Mouse (Mus musculus) lung, embryonic 15.5 days (tissue): ENCODE measurements at regions not wholly inside any gene's neighbourhood (a gene's known extent, or its start where the extent isn't known, plus 50 kb on each side); places are given as distances from the start of the nearest gene placed in this dataset.
A peak's percentile ranks its signal among the peaks of the same experiment; 100 is the strongest.

Experiments
- ATAC-seq: fragments of 200-750 bp; cut with Nextera tagmentation; 2 replicates; pipeline ENCODE4 v1.8.0; 2017; ENCODE audit warnings: moderate number of reproducible peaks, borderline replicate concordance; ENCODE audit not compliant: low FRiP score, low TSS enrichment; ENCODE audit errors: extremely low read depth
- H3K27ac ChIP-seq: fragments of 300-500 bp; sonication (generic); 2 replicates; pipeline ENCODE4 v1.5.1; 2015; ENCODE audit warnings: moderate library complexity, mild to moderate bottlenecking, inconsistent platforms
- H3K27me3 ChIP-seq: fragments of 300-500 bp; sonication (generic); 2 replicates; pipeline ENCODE4 v1.6.1; 2015; ENCODE audit warnings: inconsistent platforms
- H3K36me3 ChIP-seq: fragments of 300-500 bp; sonication (generic); 2 replicates; pipeline ENCODE4 v1.6.1; 2015; ENCODE audit warnings: inconsistent platforms
- H3K4me1 ChIP-seq: fragments of 300-500 bp; sonication (generic); 2 replicates; pipeline ENCODE4 v1.6.1; 2015; ENCODE audit warnings: inconsistent platforms
- H3K4me2 ChIP-seq: fragments of 300-500 bp; sonication (generic); 2 replicates; pipeline ENCODE4 v1.6.1; 2015; ENCODE audit warnings: inconsistent platforms, mild to moderate bottlenecking, moderate library complexity
- H3K4me3 ChIP-seq: fragments of 300-500 bp; sonication (generic); 2 replicates; pipeline ENCODE4 v1.5.1; 2015; ENCODE audit warnings: mild to moderate bottlenecking, inconsistent platforms
- H3K9ac ChIP-seq: fragments of 300-500 bp; sonication (generic); 2 replicates; pipeline ENCODE4 v1.6.1; 2015; ENCODE audit warnings: inconsistent platforms
- H3K9me3 ChIP-seq: fragments of 300-500 bp; sonication (generic); 2 replicates; pipeline ENCODE4 v1.6.1; 2016; ENCODE audit warnings: inconsistent platforms
- WGBS: fragments of 180-500 bp; shearing (Covaris S2); methylation state at CpG from one replicate; pipeline ENCODE4 v1.1.7; 2015; 5-methylcytosine and 5-hydroxymethylcytosine counted together

GRCm38 (mm10) chr3:52746917-52747316 is 270.1 kb downstream of the Cog6 start:
- H3K36me3 ChIP-seq = no peaks in the 10 kb centered on the region
- no peak overlapping the region for H3K4me2 ChIP-seq
- 53% methylated on average over 3 of the region's 3 CpGs for WGBS
- H3K4me1 ChIP-seq = peaks cover 7% of the 10 kb centered on the region; the same call in 1 of the 2 replicates
- no peak for ATAC-seq
- no peaks in the 10 kb centered on the region for H3K9me3 ChIP-seq
- no peaks in the 10 kb centered on the region for H3K27me3 ChIP-seq
- H3K9ac ChIP-seq = no peak overlapping the region
- no peak overlapping the region for H3K27ac ChIP-seq
- H3K4me3 ChIP-seq = no peak overlapping the region

GRCm38 (mm10) chr3:52744334-52744733 is 272.7 kb downstream of the Cog6 start:
- Histone ChIP-seq H3K4me3 (no peak overlapping the region), H3K27me3 (no peaks in the 10 kb centered on the region), H3K4me2 (no peak overlapping the region), H3K4me1 (peaks cover 7% of the 10 kb centered on the region; the same call in 1 of the 2 replicates), H3K36me3 (no peaks in the 10 kb centered on the region), H3K9ac (no peak overlapping the region), H3K9me3 (no peaks in the 10 kb centered on the region), H3K27ac (no peak overlapping the region)
- WGBS = 39% methylated on average over 8 of the region's 8 CpGs
- peak; percentile 57; the same call in 1 of the 2 replicates for ATAC-seq

GRCm38 (mm10) chr3:52740466-52741026 is 276.5 kb downstream of the Cog6 start:
- Histone ChIP-seq H3K4me2 (no peak overlapping the region), H3K27me3 (no peaks in the 10 kb centered on the region), H3K27ac (no peak overlapping the region), H3K9ac (no peak overlapping the region), H3K36me3 (no peaks in the 10 kb centered on the region), H3K9me3 (no peaks in the 10 kb centered on the region), H3K4me1 (peaks cover 7% of the 10 kb centered on the region; the same call in 1 of the 2 replicates), H3K4me3 (no peak overlapping the region)
- ATAC-seq = no peak
- 76% methylated on average over 9 of the region's 9 CpGs for WGBS

GRCm38 (mm10) chr3:52739526-52739925 is 277.5 kb downstream of the Cog6 start:
- H3K4me2 ChIP-seq = no peak overlapping the region
- H3K4me3 ChIP-seq = no peak overlapping the region
- no peaks in the 10 kb centered on the region for H3K27me3 ChIP-seq
- H3K9me3 ChIP-seq = no peaks in the 10 kb centered on the region
- H3K4me1 ChIP-seq = peaks cover 4% of the 10 kb centered on the region; the same call in 1 of the 2 replicates
- no peaks in the 10 kb centered on the region for H3K36me3 ChIP-seq
- H3K27ac ChIP-seq = no peak overlapping the region
- ATAC-seq = no peak
- H3K9ac ChIP-seq = no peak overlapping the region
- 48% methylated on average over 4 of the region's 4 CpGs for WGBS

GRCm38 (mm10) chr3:52738386-52738785 is 278.7 kb downstream of the Cog6 start:
- no peaks in the 10 kb centered on the region for H3K36me3 ChIP-seq
- H3K4me3 ChIP-seq = no peak overlapping the region
- no peaks in the 10 kb centered on the region for H3K27me3 ChIP-seq
- H3K9me3 ChIP-seq = no peaks in the 10 kb centered on the region
- no peak overlapping the region for H3K9ac ChIP-seq
- ATAC-seq = no peak
- no peak overlapping the region for H3K4me2 ChIP-seq
- 45% methylated on average over 5 of the region's 5 CpGs for WGBS
- no peak overlapping the region for H3K27ac ChIP-seq
- no peaks in the 10 kb centered on the region for H3K4me1 ChIP-seq

- Histone ChIP-seq H3K36me3 (no peaks in the 10 kb centered on the region), H3K27ac (no peak overlapping the region), H3K4me3 (no peak overlapping the region), H3K9me3 (no peaks in the 10 kb centered on the region), H3K4me1 (no peaks in the 10 kb centered on the region), H3K4me2 (no peak overlapping the region), H3K27me3 (no peaks in the 10 kb centered on the region), H3K9ac (no peak overlapping the region)
- 89% methylated on average over 7 of the region's 7 CpGs for WGBS
- ATAC-seq = no peak
Observed at GRCm38 (mm10) chr3:52735939-52736338, 281.1 kb downstream of the Cog6 start.

GRCm38 (mm10) chr3:52731941-52732340 is 285.1 kb downstream of the Cog6 start:
- no peak for ATAC-seq
- H3K9ac ChIP-seq = no peak overlapping the region
- no peak overlapping the region for H3K27ac ChIP-seq
- no peaks in the 10 kb centered on the region for H3K9me3 ChIP-seq
- no peaks in the 10 kb centered on the region for H3K27me3 ChIP-seq
- no peaks in the 10 kb centered on the region for H3K36me3 ChIP-seq
- no peak overlapping the region for H3K4me3 ChIP-seq
- H3K4me1 ChIP-seq = peaks cover 5% of the 10 kb centered on the region; the same call in 1 of the 2 replicates
- H3K4me2 ChIP-seq = no peak overlapping the region

- H3K27me3 ChIP-seq = no peaks in the 10 kb centered on the region
- H3K4me3 ChIP-seq = no peak overlapping the region
- H3K9ac ChIP-seq = no peak overlapping the region
- H3K4me1 ChIP-seq = peaks cover 5% of the 10 kb centered on the region; the same call in 1 of the 2 replicates
- H3K9me3 ChIP-seq = no peaks in the 10 kb centered on the region
- H3K36me3 ChIP-seq = no peaks in the 10 kb centered on the region
- 84% methylated on average over 3 of the region's 3 CpGs for WGBS
- no peak overlapping the region for H3K4me2 ChIP-seq
- no peak for ATAC-seq
- no peak overlapping the region for H3K27ac ChIP-seq
Observed at GRCm38 (mm10) chr3:52731491-52731890, 285.5 kb downstream of the Cog6 start.

GRCm38 (mm10) chr3:52729731-52730130 is 287.3 kb downstream of the Cog6 start:
- H3K9me3 ChIP-seq = no peaks in the 10 kb centered on the region
- no peak overlapping the region for H3K27ac ChIP-seq
- no peaks in the 10 kb centered on the region for H3K36me3 ChIP-seq
- H3K4me3 ChIP-seq = no peak overlapping the region
- ATAC-seq = no peak
- WGBS = 51% methylated on average over 3 of the region's 3 CpGs
- no peak overlapping the region for H3K9ac ChIP-seq
- no peak overlapping the region for H3K4me2 ChIP-seq
- peaks cover 5% of the 10 kb centered on the region; the same call in 1 of the 2 replicates for H3K4me1 ChIP-seq
- H3K27me3 ChIP-seq = no peaks in the 10 kb centered on the region

GRCm38 (mm10) chr3:52728860-52729259 is 288.2 kb downstream of the Cog6 start:
- Histone ChIP-seq H3K4me2 (no peak overlapping the region), H3K27ac (no peak overlapping the region), H3K27me3 (no peaks in the 10 kb centered on the region), H3K4me1 (peaks cover 5% of the 10 kb centered on the region; the same call in 1 of the 2 replicates), H3K4me3 (no peak overlapping the region), H3K9ac (no peak overlapping the region), H3K9me3 (no peaks in the 10 kb centered on the region), H3K36me3 (no peaks in the 10 kb centered on the region)
- 49% methylated on average over 6 of the region's 6 CpGs for WGBS
- ATAC-seq = no peak

GRCm38 (mm10) chr3:52728426-52728825 is 288.6 kb downstream of the Cog6 start:
- Histone ChIP-seq H3K4me2 (no peak overlapping the region), H3K9me3 (no peaks in the 10 kb centered on the region), H3K36me3 (no peaks in the 10 kb centered on the region), H3K27ac (no peak overlapping the region), H3K9ac (no peak overlapping the region), H3K4me1 (peaks cover 5% of the 10 kb centered on the region; the same call in 1 of the 2 replicates), H3K4me3 (no peak overlapping the region), H3K27me3 (no peaks in the 10 kb centered on the region)
- 87% methylated on average over 5 of the region's 5 CpGs for WGBS
- ATAC-seq = no peak

GRCm38 (mm10) chr3:52724354-52724753 is 292.7 kb downstream of the Cog6 start:
- no peak overlapping the region for H3K4me3 ChIP-seq
- no peak overlapping the region for H3K27ac ChIP-seq
- no peaks in the 10 kb centered on the region for H3K9me3 ChIP-seq
- H3K27me3 ChIP-seq = no peaks in the 10 kb centered on the region
- no peak overlapping the region for H3K9ac ChIP-seq
- H3K4me1 ChIP-seq = no peaks in the 10 kb centered on the region
- no peaks in the 10 kb centered on the region for H3K36me3 ChIP-seq
- H3K4me2 ChIP-seq = no peak overlapping the region
- WGBS = 84% methylated on average over 3 of the region's 3 CpGs
- ATAC-seq = no peak

- Histone ChIP-seq H3K9me3 (no peaks in the 10 kb centered on the region), H3K36me3 (no peaks in the 10 kb centered on the region), H3K27ac (no peak overlapping the region), H3K4me3 (no peak overlapping the region), H3K4me2 (no peak overlapping the region), H3K9ac (no peak overlapping the region), H3K4me1 (no peaks in the 10 kb centered on the region), H3K27me3 (no peaks in the 10 kb centered on the region)
- WGBS = 97% methylated on average over 2 of the region's 2 CpGs
- ATAC-seq = no peak
Observed at GRCm38 (mm10) chr3:52722946-52723345, 294.1 kb downstream of the Cog6 start.
